Mouse (Mus musculus) forebrain, postnatal 0 days (tissue): ENCODE results near the gene Rbfox3. TPM values are rescaled to one million over a fixed set of nuclear protein-coding genes. Genes with fewer than 3 reads are reported as not detected.

Experiments
- ATAC-seq: fragments of 200-750 bp; cut with Nextera tagmentation; 2 replicates; pipeline ENCODE4 v1.8.0; 2017; ENCODE audit warnings: mild to moderate bottlenecking, moderate library complexity
- DNase-seq: peaks from one replicate; pipeline ENCODE4 v3.0.0-alpha.2; 2015
- H3K27ac ChIP-seq: fragments of 300-500 bp; sonication (generic); 2 replicates; pipeline ENCODE4 v1.5.1; 2014; ENCODE audit warnings: low read depth, mild to moderate bottlenecking, antibody characterized with exemption, low read length, moderate library complexity, mixed read lengths
- H3K27me3 ChIP-seq: fragments of 300-500 bp; sonication (generic); 2 replicates; pipeline ENCODE4 v1.6.1; 2014; ENCODE audit warnings: mild to moderate bottlenecking, low read length, mixed read lengths; ENCODE audit not compliant: insufficient read depth
- H3K36me3 ChIP-seq: fragments of 300-500 bp; sonication (generic); 2 replicates; pipeline ENCODE4 v1.6.1; 2014; ENCODE audit warnings: mild to moderate bottlenecking, moderate library complexity; ENCODE audit not compliant: insufficient read depth
- H3K4me1 ChIP-seq: fragments of 300-500 bp; sonication (generic); 2 replicates; pipeline ENCODE4 v1.6.1; 2014; ENCODE audit warnings: antibody characterized with exemption; ENCODE audit not compliant: insufficient read depth
- H3K4me2 ChIP-seq: fragments of 300-500 bp; sonication (generic); 2 replicates; pipeline ENCODE4 v1.6.1; 2014; ENCODE audit warnings: low read depth, mild to moderate bottlenecking, moderate library complexity
- H3K4me3 ChIP-seq: fragments of 300-500 bp; sonication (generic); 2 replicates; pipeline ENCODE4 v1.5.1; 2014; ENCODE audit warnings: low read depth, low read length, mixed read lengths
- H3K9ac ChIP-seq: fragments of 300-500 bp; sonication (generic); 2 replicates; pipeline ENCODE4 v1.6.1; 2014; ENCODE audit warnings: mild to moderate bottlenecking
- H3K9me3 ChIP-seq: fragments of 300-500 bp; sonication (generic); 2 replicates; pipeline ENCODE4 v1.6.1; 2016; ENCODE audit warnings: low read length
- CTCF ChIP-seq: sonication (generic); IDR thresholded peaks from 2 replicates; pipeline ENCODE4 v1.5.1; 2016; ENCODE audit warnings: antibody characterized with exemption, control low read depth, low read depth
- WGBS: fragments of 180-500 bp; shearing (Covaris S2); extraction: QIAGEN DNeasy Blood & Tissue Kit; methylation state at CpG from one replicate; pipeline ENCODE4 v1.1.7; 2014; 5-methylcytosine and 5-hydroxymethylcytosine counted together
- polyA plus RNA-seq: library from polyadenylated mRNA; unstranded; fragments of >200 nt; fragmentation: Nextera tagmentation; extraction: Ambion mirVana; gene quantifications from 2 replicates; pipeline ENCODE4 v1.2.1, GENCODE M21; 2015
- total RNA-seq: library from RNA; depleted of rRNA; stranded (reverse); fragments of >200 nt; gene quantifications from 2 replicates; pipeline ENCODE4 v1.2.3, GENCODE M21; 2014

Rbfox3 gene
- total and polyA plus RNA-seq, 2 experiments from 2014 or later: 37.3 to 82.3 TPM

- DNase-seq (no peak), ATAC-seq (peak; percentile 34; the same call in 1 of the 2 replicates)
- Histone ChIP-seq H3K4me1 (no peaks in the 10 kb centered on the region), H3K36me3 (peaks cover 7% of the 10 kb centered on the region; the same call in 1 of the 2 replicates), H3K4me2 (no peak overlapping the region), H3K9ac (no peak overlapping the region), H3K9me3 (no peaks in the 10 kb centered on the region), H3K4me3 (no peak overlapping the region), H3K27me3 (no peaks in the 10 kb centered on the region), H3K27ac (no peak overlapping the region)
- peak; percentile 64 for TF ChIP-seq CTCF
- WGBS: 67% methylated on average over 8 of the region's 8 CpGs
Observed at GRCm38 (mm10) chr11:118488191-118488906, 423.0 kb downstream of the Rbfox3 start.

- WGBS: 82% methylated on average over 29 of the region's 29 CpGs
- no peak for ATAC-seq
- Histone ChIP-seq H3K4me3 (no peak overlapping the region), H3K9ac (no peak overlapping the region), H3K9me3 (no peaks in the 10 kb centered on the region), H3K36me3 (peaks cover 7% of the 10 kb centered on the region; the same call in 1 of the 2 replicates), H3K4me2 (no peak overlapping the region), H3K27me3 (no peaks in the 10 kb centered on the region), H3K27ac (no peak overlapping the region), H3K4me1 (no peaks in the 10 kb centered on the region)
- no peak for TF ChIP-seq CTCF
- no peak for DNase-seq
Observed at GRCm38 (mm10) chr11:118486881-118487772, 424.3 kb downstream of the Rbfox3 start.

GRCm38 (mm10) chr11:118486281-118486680, 425.1 kb downstream of the Rbfox3 start:
- ATAC-seq (no peak), DNase-seq (no peak)
- Histone ChIP-seq H3K4me1 (no peaks in the 10 kb centered on the region), H3K36me3 (peaks cover 7% of the 10 kb centered on the region; the same call in 1 of the 2 replicates), H3K9ac (no peak overlapping the region), H3K27me3 (no peaks in the 10 kb centered on the region), H3K4me2 (no peak overlapping the region), H3K9me3 (no peaks in the 10 kb centered on the region), H3K27ac (no peak overlapping the region), H3K4me3 (no peak overlapping the region)
- no peak for TF ChIP-seq CTCF
- 86% methylated on average over 6 of the region's 6 CpGs for WGBS

GRCm38 (mm10) chr11:118485780-118486179, 425.6 kb downstream of the Rbfox3 start:
- no peak for TF ChIP-seq CTCF
- H3K4me1 ChIP-seq: no peaks in the 10 kb centered on the region
- WGBS: 88% methylated on average over 3 of the region's 3 CpGs
- H3K4me2 ChIP-seq: no peak overlapping the region
- H3K9me3 ChIP-seq: no peaks in the 10 kb centered on the region
- ATAC-seq (no peak), DNase-seq (no peak)
- no peaks in the 10 kb centered on the region for H3K27me3 ChIP-seq
- H3K4me3 ChIP-seq: no peak overlapping the region
- peaks cover 7% of the 10 kb centered on the region; the same call in 1 of the 2 replicates for H3K36me3 ChIP-seq
- no peak overlapping the region for H3K27ac ChIP-seq
- H3K9ac ChIP-seq: no peak overlapping the region

GRCm38 (mm10) chr11:118485338-118485737, 426.1 kb downstream of the Rbfox3 start:
- H3K36me3 ChIP-seq: peaks cover 7% of the 10 kb centered on the region; the same call in 1 of the 2 replicates
- no peak for TF ChIP-seq CTCF
- ATAC-seq: no peak
- H3K4me2 ChIP-seq: no peak overlapping the region
- WGBS: 74% methylated on average over 11 of the region's 11 CpGs
- H3K4me1 ChIP-seq: no peaks in the 10 kb centered on the region
- no peak overlapping the region for H3K27ac ChIP-seq
- no peak overlapping the region for H3K9ac ChIP-seq
- H3K9me3 ChIP-seq: no peaks in the 10 kb centered on the region
- no peak for DNase-seq
- no peaks in the 10 kb centered on the region for H3K27me3 ChIP-seq
- H3K4me3 ChIP-seq: no peak overlapping the region

GRCm38 (mm10) chr11:118484169-118484568, 427.2 kb downstream of the Rbfox3 start:
- H3K4me1 ChIP-seq: no peaks in the 10 kb centered on the region
- DNase-seq: no peak
- H3K4me3 ChIP-seq: no peak overlapping the region
- no peak for TF ChIP-seq CTCF
- no peak for ATAC-seq
- no peak overlapping the region for H3K9ac ChIP-seq
- H3K27me3 ChIP-seq: no peaks in the 10 kb centered on the region
- 0 out of 2 replicates have a peak, but pooled peaks cover 7% of the 10 kb centered on the region for H3K36me3 ChIP-seq
- no peaks in the 10 kb centered on the region for H3K9me3 ChIP-seq
- H3K4me2 ChIP-seq: no peak overlapping the region
- H3K27ac ChIP-seq: no peak overlapping the region
- 68% methylated on average over 8 of the region's 8 CpGs for WGBS
